Mouse (Mus musculus): ENCODE measurements around the gene Opcml.

- TF ChIP-seq POLR2A (IDR thresholded peaks at IDR 0.05; ENCODE audit: low read depth, low read length) (no peak), CTCF (IDR thresholded peaks at IDR 0.05; ENCODE audit: extremely low read depth, insufficient read depth, insufficient read length, insufficient replicate concordance) (no peak)
Observed at GRCm38 (mm10) chr9:27822681-27823080, 32.1 kb downstream of the Opcml start.

Measured in spleen, adult 2 months (tissue).